Mouse (Mus musculus) activated CD4-positive, CD25-positive, alpha-beta regulatory T cell, adult 4 months (primary cell): ENCODE results near the gene Tanc2. TPM values are rescaled to one million over a fixed set of nuclear protein-coding genes. Genes with fewer than 3 reads are reported as not detected.

Source experiments
- ATAC-seq: one replicate; pipeline ENCODE4 v1.8.0; 2017
- polyA plus RNA-seq, 2 experiments: library from polyadenylated mRNA; unstranded; fragments of 100-300 nt; shearing (Covaris generic); gene quantifications; one replicate each; pipeline ENCODE4 v1.2.1; 2017

Tanc2 gene
- polyA plus RNA-seq, 2 experiments from 2014 or later, result 0.41 to 0.48 TPM

DNA sequence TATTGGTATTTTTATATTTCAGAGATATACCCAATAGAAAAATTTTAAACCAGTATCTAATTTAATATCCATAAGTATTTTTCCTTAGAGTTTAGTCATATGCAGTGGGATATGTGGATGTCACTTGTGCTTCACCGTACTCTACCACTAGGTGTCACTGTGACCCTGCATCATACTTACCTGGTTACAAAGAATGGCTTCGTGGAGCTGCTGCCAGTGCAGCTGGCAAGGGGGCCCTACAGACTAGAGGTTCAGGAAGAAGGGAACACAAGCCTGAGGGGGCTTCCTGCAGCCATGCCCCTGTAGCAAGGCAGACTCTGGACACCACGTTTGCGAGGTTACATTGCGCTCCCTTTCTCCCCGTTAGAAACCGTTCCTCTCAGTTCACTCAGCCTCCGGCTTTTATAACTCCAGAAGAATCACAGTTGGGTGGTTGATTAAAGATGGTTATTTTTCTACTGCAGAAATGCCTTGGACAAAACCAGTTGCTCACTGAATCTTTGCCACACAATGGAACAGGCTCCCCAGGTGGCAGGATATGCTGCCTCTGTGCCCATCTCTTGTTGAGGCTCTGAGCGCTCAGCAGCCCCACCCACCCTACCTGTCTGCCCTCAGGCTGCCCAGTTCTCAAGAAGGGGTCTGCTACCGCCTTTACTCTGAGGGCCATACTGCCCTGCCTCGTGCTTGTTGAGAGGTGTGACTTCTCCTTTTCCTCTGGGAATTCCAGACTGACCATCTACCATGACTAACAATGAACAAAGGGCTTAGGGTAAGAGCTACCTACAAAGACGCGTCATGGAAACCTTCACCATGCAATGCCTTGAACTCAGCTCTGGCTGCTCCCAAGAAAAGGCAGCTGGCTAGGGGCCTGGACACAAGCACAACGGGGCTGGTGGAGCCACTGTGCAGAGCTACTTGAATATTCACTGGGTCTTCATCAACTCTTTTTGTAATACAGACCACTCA, 337.6 kb downstream of the Tanc2 start:
- ATAC-seq, result no peak

GRCm38 (mm10) chr11:105928171-105928570, 338.4 kb downstream of the Tanc2 start:
- ATAC-seq, result no peak

GRCm38 (mm10) chr11:105931380-105931779, 341.6 kb downstream of the Tanc2 start:
- no peak for ATAC-seq

GRCm38 (mm10) chr11:105933746-105934145, 344.0 kb downstream of the Tanc2 start:
- no peak for ATAC-seq

DNA sequence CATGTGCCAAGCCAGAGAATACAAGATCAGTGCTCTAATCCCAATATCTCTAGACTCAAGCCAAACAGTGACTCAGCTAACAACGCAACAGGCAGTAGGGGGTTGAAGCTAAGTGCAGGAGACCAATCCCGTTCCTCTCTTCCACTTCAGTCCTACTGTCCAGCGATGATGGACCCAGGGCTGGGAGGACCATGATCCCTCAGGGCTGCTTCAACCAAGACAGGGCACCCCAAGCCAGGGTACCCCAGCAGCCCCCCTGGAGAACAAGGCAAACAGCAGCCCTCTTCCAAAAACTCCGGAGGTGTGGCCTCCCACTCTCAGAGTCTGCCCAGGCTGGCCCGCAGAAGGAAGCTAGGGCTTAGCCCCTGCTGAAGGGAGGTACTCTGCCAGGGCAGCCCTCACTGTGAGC, 344.5 kb downstream of the Tanc2 start:
- ATAC-seq, result no peak

DNA sequence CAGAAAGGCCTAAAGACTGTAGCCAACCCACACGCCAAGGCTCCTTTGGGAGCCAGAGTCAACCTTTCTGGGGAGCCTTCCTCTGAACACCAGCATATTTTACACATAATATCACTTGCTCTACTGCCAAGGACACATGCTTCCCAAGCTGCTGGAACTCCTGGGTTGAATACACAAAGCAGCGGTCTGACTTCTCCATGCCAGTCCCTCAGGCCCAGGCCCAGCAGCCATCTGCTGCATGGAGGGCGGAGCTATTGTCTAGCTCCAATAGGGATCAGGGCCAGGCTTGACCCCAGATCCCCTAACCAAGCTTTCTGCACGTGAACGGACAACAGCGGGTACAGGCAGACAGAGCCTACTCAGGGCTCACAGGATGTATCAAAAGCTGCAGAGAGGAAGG, 345.0 kb downstream of the Tanc2 start:
- no peak for ATAC-seq

DNA sequence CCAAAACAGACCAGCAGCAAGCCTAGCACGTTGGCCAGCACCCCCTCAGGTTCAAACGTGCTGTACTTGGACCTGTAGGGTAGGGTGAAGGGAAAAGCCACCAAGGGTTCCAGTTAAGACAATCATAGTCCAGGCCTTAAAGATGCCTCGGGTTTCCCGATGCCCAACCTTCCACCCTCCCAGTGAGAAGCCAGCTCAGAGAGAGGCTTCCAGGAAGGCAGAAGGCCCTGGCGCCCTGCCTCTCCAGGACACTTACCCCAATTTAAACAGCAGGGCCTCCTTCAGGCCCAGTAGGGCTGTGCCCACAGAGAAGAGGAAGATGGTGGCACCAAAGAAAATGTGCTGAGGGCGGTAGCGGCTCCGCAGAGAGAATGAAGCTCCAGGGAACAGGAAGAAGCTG, 345.7 kb downstream of the Tanc2 start:
- ATAC-seq, result no peak

DNA sequence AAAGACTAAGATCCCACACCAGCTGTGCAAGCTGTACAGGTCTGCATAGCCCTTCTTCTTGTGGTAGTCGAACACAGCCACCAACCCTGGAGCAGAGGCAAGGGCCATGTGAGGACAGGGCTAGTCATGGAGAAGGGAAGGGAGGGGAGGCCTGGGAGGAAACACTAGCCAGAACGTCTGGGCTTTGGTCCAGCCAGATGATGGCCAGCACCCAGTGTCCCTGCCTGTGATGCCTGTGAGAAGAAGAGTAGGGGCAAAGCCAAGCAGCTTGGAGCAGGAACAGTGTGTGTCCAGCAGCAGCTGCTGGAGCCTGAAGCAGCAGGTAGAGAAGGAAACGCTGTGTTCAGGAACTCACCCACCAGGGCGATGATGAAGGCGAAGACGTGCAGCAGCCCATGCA, 346.4 kb downstream of the Tanc2 start:
- ATAC-seq, result no peak

DNA sequence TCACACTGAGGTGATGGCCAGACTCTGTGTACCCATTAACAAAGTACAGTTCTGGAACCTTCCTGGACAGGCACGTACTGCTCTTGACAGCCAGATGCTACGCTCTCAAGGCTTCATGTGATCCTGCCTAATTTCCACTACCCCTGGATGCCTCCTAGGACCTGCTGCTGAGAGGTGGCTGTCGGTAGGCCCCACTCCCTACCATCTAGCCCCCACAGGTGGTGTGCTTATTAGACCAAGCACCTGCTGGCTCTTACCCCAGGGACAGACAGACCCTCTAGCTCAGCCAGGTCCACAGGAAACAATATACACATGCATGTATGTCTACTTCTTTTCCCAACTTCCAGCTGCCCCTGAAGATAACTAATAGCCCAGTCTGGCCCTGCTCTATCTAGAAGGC, 347.2 kb downstream of the Tanc2 start:
- ATAC-seq, result no peak

GRCm38 (mm10) chr11:105938771-105939170, 349.0 kb downstream of the Tanc2 start:
- no peak for ATAC-seq

GRCm38 (mm10) chr11:105941973-105942372, 352.2 kb downstream of the Tanc2 start:
- ATAC-seq, result no peak

GRCm38 (mm10) chr11:105943133-105944102, 353.6 kb downstream of the Tanc2 start:
- ATAC-seq, result no peak

DNA sequence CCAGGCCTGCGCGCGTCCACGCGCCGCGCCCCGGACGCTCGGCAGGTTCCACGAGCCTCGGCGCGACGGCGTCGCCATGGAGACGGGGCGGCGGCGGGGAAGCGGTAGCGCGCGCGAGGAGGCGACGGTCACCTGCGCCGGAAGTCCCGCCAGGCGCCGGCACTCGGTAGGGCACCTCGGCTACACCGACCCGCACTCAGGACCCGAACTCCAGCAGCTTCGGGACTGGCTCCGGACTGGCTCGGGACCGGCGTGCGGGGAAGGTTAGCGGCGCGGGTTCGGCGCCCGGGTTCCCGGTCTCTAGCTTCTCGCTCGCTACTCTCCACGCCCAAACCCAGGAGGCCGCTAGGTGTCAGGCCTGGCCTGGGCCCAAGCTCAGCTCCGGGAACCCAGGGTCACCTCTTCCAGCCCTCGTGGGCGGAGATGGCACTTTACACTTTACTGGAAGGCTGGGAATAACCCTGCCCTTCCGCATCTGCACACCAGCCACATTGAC, 354.4 kb downstream of the Tanc2 start:
- ATAC-seq, result peak; percentile 54

DNA sequence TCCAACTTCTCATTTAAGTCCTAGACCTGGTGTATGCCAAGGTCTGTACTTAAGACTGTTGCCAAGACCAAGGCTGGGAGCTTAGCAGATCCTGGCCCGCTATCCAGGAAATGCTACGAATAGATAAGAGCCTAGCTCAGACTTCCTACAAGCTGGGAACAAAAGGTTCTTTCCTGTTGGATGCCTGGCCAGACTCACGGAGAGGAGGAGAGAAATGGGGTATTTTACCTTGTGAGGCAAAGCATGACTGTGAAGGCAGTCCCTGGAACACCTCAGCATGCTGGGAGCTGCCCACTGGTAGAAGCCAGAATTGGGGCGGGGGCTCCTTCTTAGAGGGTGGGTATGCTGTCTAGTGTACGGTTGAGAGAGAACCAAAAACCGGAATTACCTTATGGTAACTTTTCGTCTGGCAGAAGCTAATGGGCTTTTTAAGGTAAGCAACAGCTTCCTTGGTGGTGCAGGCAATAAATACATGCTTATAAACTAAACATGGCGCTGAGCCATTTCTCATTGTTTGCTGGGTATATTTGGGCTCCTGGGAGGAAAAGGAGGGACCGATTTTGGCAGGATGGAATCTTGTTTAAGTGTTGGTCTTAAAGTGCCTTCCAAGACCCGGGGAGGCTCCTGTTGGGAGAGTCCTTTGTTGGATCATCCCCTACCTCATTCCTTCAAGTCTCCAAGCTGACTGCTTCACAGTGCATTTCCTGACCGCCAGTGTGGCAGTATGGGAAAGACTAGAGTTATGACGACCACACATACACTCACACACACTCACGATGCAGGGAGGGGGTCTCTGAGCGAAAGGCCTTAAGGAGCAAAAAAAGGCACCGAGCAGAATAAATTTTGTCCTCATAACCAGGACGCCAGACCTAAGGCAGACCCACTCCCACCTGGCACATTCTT, 355.2 kb downstream of the Tanc2 start:
- no peak for ATAC-seq

GRCm38 (mm10) chr11:105946694-105947154, 356.9 kb downstream of the Tanc2 start:
- peak; percentile 57 for ATAC-seq

DNA sequence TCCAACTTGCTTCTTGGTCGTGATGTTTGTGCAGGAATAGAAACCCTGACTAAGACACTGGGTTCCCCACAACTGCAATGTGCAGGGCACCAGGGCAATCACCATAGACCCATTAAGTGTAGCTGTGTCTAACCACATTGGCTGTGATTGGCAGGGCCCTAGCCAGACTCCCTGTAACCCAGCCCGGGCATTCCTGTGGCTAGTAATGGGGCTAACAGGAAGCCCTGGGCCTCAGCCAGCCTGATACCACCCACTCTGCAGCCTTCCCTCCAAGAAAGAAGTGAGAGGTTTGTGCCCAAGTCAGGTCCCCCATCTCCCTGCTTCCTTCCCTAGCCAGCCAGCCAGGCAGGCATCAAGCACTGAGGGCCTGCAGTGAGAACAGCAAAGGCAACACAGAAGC, 358.5 kb downstream of the Tanc2 start:
- no peak for ATAC-seq

DNA sequence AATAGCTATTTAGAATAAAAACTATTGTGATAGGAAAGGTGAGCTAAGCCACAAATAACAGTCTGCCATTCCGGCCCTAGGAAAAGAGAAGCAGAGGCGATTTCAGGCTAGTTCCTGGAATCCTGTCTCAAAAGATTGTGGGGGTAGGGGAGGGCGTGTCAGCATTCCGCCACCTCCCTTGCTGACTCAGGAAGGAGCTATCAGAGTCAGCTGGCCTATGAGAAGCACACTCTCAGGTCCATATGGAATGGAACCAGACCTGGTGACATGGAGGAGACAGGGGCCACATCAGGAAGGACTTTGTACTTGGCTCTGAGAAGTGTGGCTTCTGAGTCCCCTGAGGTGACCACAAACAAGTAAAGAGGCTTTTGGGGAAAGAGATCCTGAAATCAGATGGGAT, 360.7 kb downstream of the Tanc2 start:
- ATAC-seq, result no peak

GRCm38 (mm10) chr11:105951601-105952044, 361.8 kb downstream of the Tanc2 start:
- ATAC-seq, result no peak

DNA sequence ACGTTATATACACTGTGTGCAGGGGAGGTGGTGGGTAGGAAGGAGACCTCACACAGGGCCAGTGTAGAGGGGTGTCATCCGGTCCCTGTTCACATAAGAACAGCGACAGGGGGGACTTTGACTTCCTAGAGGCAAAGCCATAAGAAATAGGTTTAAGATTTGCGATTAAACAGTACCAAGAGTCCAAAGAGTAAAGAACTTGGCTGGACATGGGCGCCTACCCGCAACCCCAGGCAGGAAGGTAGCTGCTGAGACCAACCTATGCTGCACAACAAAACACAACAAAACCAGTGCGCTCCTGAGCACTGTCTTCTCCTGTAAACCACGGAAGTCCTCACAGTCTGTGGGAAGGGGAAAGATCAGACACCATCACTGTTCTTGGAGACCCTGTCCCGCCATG, 362.3 kb downstream of the Tanc2 start:
- ATAC-seq, result no peak

- ATAC-seq, result no peak
These were observed 363.2 kb downstream of the Tanc2 start, which contains the start of gene Cyb561 for GRCm38 (mm10) chr11:105952911-105953386. TSS of gene Cyb561 (minus strand) at chr11:105953336.

- no peak for ATAC-seq
These were observed 363.6 kb downstream of the Tanc2 start for GRCm38 (mm10) chr11:105953402-105953801.
